Mouse (Mus musculus) brain, embryonic 14.5 days (tissue): ENCODE data around the gene Zfp940. TPM values are rescaled to one million over a fixed set of nuclear protein-coding genes. Genes with fewer than 3 reads are reported as not detected.

ENCODE experiments used
- DNase-seq: peaks from one replicate; pipeline ENCODE4 v3.0.0-alpha.2; 2011; ENCODE audit warnings: low read depth
- CTCF ChIP-seq: fragments of 200-500 bp; IDR thresholded peaks from 2 replicates; pipeline ENCODE4 v1.5.1; 2012; ENCODE audit warnings: inconsistent platforms, mild to moderate bottlenecking, moderate library complexity, borderline replicate concordance; ENCODE audit not compliant: insufficient read depth, insufficient read length; ENCODE audit errors: extremely low read depth
- POLR2A ChIP-seq: fragments of 200-500 bp; IDR thresholded peaks from 2 replicates; pipeline ENCODE4 v1.6.1; 2012; ENCODE audit warnings: mild to moderate bottlenecking, inconsistent platforms, borderline replicate concordance; ENCODE audit not compliant: poor library complexity, insufficient read depth, insufficient read length, severe bottlenecking; ENCODE audit errors: extremely low read depth
- polyA plus RNA-seq: library from polyadenylated mRNA; depleted of rRNA; stranded (reverse); fragments of >200 nt; gene quantifications from 2 replicates; pipeline ENCODE4 v1.2.3, GENCODE M21; 2012

Gene Zfp940
- polyA plus RNA-seq, 1 experiment = 9.1 TPM

- DNase-seq = no peak
- TF ChIP-seq CTCF (no peak), POLR2A (no peak)
Observed at GRCm38 (mm10) chr7:29844616-29845015, 8.9 kb downstream of the Zfp940 start.

DNA sequence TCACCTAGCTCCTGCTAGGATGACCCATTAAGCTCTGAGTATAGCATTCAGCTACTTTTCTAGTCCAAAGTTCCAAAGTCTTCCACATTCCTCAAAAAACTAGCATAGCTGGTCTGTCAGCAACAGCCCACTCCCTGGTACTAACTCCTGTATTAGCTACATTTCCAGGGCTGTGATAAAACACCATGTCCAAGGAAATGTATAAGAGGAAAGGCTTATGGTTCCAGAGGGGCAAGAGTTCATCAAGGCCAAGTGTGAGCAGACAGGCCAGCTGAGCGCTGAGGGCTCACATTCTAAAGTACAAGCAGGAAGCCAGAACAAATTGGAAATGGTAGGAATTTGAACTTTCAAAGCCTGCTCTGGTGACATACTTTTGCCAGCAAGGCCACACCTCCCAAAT, 11.4 kb downstream of the Zfp940 start:
- no peak for DNase-seq
- TF ChIP-seq POLR2A (no peak), CTCF (no peak)

DNA sequence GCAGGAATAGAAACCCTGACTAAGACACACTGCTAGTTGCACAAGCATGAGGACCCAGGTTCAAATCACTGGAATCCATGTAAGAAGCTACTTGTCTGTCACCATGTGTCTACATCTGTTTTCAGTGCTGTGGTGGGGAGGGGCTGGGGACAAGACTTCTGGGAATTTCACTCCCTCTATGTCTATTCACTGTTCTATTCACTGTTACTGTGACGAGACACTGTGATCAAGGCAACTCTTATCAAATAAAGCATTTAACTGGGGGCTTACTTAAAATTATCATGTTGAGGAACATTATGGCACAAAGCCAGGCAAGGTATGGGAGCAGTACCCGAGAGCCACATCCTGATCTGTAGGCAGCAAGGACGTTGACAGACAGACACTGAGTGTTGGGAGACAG, 14.2 kb downstream of the Zfp940 start:
- no peak for DNase-seq
- TF ChIP-seq CTCF = no peak
- TF ChIP-seq POLR2A = no peak

- no peak for TF ChIP-seq POLR2A
- no peak for TF ChIP-seq CTCF
- DNase-seq = peak; percentile 37
Observed at GRCm38 (mm10) chr7:29836816-29837215, 16.7 kb downstream of the Zfp940 start.

DNA sequence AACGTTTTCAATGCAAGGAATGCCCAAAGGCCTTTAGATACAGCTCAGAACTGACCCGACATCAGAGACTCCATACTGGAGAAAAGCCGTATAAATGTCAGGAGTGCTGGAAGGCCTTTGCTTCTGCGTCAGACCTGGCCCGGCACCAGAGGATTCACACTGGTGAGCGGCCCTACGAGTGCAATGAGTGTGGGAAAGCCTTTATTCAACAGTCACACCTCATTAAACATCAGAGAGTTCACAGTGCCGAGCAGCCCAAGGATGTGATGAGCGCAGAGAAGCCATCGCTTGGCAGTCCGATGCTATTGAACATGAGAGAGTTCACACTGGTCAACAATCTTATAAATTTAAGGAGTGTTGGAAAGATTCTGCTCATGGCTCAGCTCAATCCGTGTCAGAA, 23.7 kb downstream of the Zfp940 start:
- no peak for TF ChIP-seq POLR2A
- TF ChIP-seq CTCF = no peak

GRCm38 (mm10) chr7:29828001-29828400, 25.5 kb downstream of the Zfp940 start:
- no peak for TF ChIP-seq CTCF

More for the DNA sequence above, 23.7 kb downstream of the Zfp940 start:
- DNase-seq = no peak

GRCm38 (mm10) chr7:29818619-29819254, 34.7 kb downstream of the Zfp940 start:
- DNase-seq = peak; percentile 97
- TF ChIP-seq CTCF = no peak
- TF ChIP-seq POLR2A = no peak

More at GRCm38 (mm10) chr7:29828001-29828400, 25.5 kb downstream of the Zfp940 start:
- DNase-seq = no peak

- TF ChIP-seq POLR2A (no peak), CTCF (no peak)
- peak; percentile 98 for DNase-seq
Observed at GRCm38 (mm10) chr7:29815910-29816429, 37.5 kb downstream of the Zfp940 start, which contains the start of gene Zfp790. Gene Zfp790 (plus strand): TSS chr7:29816114.

DNA sequence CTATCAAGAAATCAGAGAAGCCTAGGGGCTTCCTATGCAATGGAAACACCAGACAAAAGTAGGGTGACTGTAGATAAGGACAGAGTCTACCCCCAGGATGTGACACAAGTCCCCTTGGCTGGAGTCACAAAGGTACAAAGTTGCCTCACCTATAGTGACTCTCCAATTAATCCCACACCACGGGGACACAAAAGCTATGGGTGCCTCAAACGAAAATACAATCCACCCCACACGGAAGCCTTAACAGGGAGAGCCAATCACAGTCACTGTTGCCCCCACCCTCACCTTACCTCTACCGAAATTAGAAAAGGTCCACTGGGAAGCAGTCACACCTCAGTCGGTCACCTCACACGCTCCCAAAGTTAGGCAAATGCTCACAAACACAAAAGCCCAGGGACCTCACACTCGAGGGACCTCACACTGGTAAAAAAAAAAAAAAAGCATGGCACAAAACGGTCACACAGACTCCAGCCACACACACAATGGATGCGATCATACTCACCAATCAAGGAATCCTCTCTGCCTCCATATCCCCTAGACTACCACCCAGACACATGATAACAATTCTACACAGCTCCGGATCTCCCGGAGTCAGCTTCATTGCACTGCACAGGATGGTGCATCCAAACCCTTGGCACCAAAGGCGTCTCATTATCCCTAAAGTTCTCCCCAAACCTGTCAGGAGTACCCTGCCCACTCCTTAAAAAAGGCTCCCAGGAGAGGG, 38.2 kb downstream of the Zfp940 start:
- DNase-seq = no peak
- TF ChIP-seq CTCF (no peak), POLR2A (no peak)

DNA sequence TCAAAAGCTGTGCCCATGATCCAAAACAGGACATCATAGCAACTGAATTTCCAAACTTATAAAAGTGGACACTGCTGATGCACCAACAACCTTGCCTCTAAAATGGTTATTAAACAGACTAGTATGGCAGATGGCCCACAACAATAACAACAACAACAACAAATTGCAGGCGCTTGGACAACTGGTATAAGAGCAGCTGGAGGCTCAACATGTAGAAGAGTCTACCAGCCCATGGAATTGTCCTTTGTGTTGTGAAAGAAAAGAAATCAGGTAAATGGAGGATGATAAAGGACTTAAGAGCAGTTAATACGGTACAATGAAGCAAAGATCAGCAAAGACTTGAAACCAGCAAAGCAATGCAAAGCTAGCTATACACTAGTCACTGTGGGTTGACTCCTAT, 39.1 kb downstream of the Zfp940 start:
- no peak for DNase-seq
- TF ChIP-seq POLR2A (no peak), CTCF (no peak)

DNA sequence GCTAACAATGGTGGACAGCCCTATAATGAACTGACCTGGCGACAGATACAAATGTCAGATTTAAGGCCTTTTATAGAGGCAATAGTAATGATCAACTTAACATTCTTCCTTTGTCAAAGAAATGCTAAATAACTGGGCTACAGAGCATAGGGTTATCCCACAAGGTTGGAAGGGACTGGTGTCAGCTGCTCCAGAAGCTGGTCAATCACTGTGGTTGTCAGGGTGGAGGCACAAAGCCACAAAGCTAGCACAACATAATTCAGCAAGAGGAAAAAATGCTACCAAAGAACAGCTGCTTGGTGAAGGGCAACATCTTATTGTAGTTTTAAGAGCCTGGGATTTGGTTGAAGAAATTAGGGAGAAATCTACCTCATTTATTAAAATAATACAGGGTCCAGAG, 41.2 kb downstream of the Zfp940 start:
- DNase-seq = no peak
- TF ChIP-seq CTCF (no peak), POLR2A (no peak)

- no peak for DNase-seq
- no peak for TF ChIP-seq CTCF
- TF ChIP-seq POLR2A = no peak
Observed at GRCm38 (mm10) chr7:29807046-29807445, 46.4 kb downstream of the Zfp940 start.

- DNase-seq = no peak
- no peak for TF ChIP-seq CTCF
- TF ChIP-seq POLR2A = no peak
Observed at GRCm38 (mm10) chr7:29792906-29793305, 60.6 kb downstream of the Zfp940 start.
